Mouse (Mus musculus): Measurements from ENCODE around the gene Pard6b.
"Not testable (repeated sequence)": the region's sequence is repeated elsewhere in the genome, so short reads cannot be mapped to it uniquely, and the experiment has no call there.

The Pard6b gene

DNA sequence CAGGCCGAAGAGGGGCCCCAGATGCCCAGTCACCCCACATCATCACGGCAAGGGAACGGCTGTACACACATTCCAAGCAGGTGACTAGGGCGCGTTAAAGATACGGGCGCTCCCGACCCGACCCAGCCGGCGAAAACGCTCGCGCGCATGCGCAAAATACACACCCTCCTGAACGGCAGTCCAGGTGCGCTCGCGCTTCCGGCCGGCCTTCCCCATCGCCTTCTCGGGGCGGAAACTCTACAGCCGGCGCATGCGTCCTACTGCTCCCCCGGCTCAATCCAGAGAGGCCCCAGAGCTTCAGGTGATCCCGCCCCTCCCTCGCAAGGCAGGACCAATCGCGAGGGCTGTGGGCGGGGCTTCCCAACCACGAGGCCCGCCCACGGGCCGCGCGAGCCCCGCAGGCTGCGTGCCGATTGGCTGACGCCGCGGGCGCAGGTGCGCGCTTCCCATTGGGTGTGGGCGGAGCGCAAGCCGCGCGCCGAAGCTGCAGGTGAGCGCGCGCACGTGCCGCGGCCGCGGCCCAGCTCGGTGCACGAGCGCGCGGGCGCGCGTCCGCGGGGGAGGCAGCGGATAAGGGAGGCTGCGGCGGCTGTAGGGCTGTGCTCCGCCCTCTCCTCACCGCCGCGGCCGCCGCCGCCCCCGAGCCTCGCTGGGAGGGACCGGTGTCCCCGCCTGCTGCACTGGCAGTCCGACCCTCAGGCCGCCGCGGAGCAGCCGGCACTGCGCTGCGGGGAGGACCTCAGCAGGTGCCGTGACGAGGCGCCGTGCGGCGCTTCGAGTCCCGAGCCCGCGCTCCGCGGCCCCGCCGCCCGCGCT is at the start of gene Pard6b:
TSS of gene Pard6b (plus strand) at position 574 of the 816 bp plus-strand sequence.
- DNase-seq (ENCODE audit: low spot score), result peak; percentile 75

DNA sequence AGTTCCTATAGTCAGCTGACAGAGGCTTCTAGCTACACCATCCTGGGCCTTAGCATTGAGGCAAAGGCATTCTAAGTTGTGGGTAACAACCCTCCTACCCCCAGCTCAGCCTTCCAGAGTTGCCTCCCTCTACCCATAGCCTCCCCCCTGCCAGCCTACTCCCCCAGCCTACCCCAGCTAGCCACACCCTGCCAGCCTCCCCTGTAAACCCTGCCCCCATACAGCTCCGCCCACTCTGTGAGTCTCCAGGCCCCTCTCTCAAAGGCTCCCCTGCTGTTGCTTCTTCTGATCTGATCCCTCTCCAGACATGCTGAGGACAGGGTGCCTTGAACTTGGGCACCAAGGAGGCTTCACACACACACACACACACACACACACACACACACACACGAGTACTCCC is 49.0 kb upstream of the Pard6b start:
- DNase-seq (ENCODE audit: low spot score), result no peak

DNA sequence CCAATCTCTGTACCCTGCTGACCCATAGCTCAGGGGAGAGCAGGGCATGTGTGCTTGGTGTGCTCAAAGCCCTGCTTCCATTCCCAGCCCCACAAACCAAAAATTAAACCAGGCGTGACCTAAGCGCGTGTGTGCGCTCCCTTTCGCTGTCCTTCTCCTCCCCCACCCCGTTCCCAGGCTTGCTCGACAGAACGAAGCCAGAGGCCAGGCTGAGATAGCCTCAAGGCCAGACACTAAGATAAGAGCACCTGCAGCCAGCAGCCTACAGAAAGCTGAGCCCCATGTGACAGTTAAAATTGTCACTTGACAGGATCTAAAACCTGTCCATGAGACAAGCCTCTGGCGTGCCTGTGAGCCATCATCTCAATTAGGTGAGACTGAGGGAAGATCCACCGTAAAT is 46.9 kb upstream of the Pard6b start:
- DNase-seq (ENCODE audit: low spot score), result no peak

DNA sequence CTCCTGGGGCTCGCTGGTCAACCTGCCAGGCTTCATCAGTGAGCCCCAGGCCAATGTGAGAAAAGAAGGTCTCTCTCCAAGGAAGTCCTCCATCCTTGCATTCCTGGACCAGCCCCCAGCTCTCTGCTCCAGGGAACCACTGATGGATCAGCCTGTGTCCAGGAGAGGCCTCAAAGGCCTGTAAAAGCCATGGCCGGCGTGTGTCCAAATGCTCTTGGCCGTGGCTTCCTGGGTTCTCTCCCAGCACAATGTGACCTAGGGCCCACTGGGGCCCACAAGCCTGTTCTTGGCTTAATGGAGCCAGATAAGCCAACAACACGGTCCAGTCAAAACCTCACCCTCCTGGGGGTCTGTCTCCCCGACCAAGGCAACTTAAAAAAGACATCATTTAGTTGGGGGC is 44.9 kb upstream of the Pard6b start:
- no peak for DNase-seq (ENCODE audit: low spot score)

DNA sequence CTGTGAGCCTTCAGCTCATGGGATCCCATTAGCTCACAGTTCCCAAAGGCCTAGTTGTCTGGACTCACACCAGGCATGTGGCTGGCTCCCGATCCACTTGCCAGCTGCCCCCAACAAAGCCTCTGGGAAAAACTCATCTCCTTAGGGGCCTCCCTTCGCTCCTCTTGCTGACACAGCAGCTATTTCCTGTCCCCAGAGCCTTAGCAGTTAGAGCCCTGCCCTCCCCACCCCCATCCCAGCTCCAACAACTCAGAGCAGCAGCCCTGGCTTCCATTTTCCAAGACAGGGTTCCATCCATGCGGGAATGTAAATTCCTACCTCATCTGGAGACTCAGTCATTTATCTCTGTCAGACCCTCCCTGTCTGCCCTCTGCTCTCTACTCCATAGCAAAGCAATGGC is 43.7 kb upstream of the Pard6b start:
- DNase-seq (ENCODE audit: low spot score), result no peak

DNA sequence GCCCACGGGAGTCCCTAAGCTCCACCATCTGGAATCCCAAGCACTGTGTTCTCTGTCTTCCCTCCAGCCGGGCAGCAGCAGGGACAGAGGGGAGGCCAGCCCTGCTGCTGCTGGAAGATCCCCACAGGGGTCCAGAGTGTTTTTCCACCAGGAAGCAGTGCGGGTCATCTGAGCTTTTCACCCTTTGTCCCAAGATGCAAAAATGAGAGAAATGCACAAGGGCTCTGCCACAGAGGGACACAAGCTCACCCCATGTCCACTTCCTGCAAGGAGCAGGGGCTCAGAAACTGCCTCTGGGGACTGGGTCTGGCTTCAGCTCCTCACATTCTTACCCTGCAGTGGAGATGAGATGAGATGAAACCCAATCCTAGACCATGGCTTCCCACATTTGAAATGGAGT is 40.1 kb upstream of the Pard6b start:
- no peak for DNase-seq (ENCODE audit: low spot score)

DNA sequence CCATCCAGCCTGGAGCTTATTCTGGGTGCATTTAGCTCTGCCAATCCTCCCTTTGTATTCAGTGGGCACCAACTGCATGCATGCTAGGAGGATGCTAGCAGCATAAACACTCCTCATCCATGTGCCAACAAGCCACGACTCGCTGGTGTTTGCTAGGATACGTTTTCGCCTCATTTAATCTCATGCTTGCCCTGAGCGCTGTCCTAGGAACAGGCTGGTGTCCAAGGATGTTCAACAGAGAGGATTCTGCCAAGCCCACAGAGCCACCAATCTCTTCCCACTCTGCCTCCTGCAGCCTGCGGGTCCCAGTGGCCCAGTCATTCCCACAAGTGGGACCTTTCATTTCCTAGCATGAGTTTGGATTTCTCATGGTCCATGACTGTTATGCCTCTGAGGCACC is 38.8 kb upstream of the Pard6b start:
- DNase-seq (ENCODE audit: low spot score), result no peak

DNA sequence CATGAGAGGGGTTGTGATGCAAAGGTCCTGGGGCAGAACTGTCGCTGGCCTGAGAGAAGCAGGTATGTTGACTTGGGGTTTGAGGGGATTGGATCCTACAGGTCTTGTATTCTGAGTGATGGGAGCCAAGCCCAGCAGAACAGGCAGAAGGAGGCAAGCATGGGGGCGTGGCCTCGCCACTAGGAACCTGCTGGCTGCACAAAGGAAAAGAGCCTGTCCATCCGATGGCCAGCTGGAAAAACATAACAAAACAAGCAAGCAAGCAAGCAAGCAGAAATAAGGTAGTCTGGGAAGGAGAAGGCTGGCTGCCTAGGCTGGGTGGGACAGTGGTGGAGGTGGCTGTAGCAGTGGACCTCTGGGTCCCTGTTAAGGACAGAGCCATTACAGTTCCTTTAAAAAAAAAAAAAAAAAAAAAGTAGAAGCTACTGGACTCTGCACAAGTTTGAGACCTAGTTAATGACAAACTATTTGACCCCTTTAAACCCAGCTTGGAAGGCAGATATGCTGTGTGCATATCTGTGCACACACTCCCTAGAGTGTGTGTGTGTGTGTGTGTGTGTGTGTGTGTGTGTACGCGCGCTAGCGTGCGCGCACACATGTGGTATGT is 36.0 kb upstream of the Pard6b start:
- DNase-seq (ENCODE audit: low spot score), result no peak

DNA sequence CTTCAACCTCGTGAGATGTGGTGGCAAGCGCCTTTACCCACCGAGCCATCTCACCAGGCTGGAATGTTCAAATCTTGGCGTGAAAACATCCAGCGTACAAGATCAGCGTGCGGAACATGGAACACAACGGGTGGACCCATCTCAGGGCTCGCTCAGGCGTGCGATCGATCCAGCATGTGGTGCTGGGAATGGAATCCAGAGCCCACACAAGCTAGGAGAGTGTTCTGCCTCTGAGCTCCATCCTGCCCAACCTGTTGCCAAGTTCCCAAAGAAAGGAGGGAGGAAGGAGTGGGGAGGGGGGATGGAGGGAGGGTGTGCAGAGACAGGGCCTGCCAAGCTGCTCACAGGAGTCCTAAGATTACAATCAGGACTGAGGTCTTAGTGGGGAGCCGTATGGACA is 35.4 kb upstream of the Pard6b start:
- DNase-seq (ENCODE audit: low spot score), result no peak

DNA sequence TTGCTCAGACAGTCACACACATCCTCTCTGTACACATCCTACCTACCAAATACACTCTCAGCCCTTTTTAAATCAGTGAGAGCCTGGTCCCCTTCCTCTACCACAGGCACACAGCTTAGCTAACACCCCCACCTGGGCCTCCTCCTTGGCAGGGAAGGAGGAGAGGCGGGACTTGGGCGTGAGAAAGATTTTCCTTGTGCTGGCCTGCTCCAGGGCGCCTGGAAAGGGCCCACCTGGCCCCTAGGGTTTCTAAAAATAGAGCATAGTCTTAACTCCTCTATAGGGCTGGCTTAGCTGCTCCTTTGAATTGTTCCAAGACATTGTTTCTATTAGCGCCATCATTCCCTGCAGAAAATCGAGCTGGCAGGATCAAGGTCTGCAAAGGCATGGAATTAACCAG is 35.0 kb upstream of the Pard6b start:
- no peak for DNase-seq (ENCODE audit: low spot score)

DNA sequence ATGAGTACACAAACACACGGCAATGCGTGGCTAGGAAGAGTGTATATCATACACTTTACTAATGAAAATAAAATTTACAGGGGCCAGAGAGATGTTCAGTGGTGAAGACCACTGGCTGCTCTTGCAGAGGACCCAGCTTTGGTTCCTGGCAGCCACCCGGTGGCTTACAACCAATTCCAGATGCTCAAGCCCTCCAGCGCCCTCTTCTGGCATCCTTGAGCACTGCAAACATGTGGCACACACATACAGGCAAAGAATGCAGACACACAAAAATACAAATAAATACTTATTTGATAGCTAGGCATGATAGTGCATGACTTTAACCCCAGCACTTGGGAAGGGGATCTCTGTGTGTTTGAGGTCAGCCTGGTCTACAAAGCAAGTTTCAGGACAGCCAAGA is 34.3 kb upstream of the Pard6b start:
- no peak for DNase-seq (ENCODE audit: low spot score)

DNA sequence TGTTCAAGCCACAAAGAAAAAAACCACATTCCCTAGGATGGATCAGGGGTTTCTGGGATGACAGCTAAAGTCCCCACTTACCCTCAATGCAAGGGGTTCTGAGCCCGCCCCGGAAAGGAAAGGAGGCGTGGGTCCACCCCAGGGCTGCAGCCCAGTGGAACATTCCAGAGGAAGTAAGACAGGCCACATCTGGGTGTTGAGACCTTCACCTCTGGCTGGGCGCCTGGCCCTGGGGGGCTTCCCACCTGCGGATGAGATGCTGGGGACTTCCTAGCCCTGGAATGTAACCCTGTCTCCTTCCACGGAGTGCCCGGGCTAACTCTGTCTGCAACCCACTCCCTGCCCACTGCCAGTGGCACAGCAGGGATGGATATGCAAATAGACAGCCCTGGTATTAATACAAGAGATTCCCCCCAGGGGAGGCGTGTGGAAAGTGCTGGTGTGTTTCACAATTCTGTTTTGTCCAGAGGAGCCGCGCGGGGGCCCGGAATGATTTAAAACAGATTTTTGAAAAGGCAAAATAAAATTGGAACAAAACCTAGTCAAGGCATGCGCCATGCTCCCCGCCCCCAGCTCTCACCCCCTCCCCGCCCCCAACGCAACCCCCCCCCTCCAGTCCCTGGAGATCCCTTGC is 31.7 kb upstream of the Pard6b start:
- DNase-seq (ENCODE audit: low spot score), result no peak

DNA sequence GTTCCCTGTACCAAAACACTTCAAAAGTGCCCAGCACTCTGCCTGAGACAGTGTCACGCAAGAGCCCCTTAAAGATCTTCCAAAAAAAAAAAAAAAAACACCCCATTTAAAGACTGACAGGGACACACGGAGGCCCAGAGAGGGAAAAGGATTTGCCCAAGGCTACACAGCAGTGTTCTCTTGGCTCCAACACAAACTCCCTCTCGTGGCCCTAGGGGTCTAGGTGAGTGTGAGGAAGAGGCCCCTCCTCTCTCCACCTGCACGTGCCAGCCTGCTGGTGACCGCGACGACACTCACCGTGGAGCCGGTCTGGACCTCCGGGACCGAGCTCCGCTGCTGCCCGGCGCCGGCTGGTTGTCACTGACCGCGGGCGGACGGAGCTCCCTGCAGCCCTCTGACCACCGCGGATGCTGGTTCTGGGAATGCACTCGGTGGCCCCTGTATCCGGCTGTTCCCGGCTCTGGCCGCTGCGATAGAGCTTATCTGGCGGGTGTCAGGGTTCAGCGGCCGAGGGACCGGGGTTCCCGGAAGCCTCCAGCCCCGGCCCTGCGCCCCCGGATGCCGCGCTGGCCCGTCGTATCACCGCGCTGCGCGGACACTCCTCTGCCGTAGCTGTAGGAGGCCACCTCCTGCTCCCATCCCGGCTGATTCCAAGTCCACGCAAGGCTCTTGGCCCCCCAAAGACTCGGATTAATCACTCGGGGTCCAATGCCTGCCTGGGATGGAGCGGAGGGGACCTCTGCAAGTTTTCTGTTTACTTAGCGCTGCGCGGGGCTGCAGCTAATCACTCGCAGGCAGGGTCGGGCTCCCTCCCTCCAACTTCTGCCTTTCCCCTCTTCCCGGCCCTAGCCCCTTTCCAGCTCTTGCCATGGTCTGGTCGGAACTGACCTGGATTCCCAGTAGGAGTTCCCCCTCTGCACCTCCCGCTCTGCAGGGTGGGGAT is 30.5 kb upstream of the Pard6b start:
- DNase-seq (ENCODE audit: low spot score), result no peak

DNA sequence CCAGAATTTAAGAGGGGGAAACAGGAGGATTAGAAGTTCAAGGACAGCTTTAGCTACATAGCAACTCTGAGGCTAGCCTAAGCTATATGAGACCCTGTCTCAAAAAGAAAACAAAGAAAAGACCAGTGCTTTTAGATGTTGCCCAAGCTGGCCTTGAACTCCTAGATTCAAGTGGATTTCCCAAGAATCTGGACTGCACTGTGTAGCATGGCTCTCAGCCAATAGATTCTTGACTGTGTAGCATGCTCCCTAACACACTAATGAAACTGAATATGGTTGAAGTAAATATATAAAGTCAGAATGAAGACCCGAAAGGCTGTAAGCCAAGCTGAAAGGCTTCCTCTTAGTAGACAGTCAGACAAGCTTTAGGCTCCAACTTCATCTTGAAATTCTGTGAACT is 28.6 kb upstream of the Pard6b start:
- DNase-seq (ENCODE audit: low spot score), result no peak

DNA sequence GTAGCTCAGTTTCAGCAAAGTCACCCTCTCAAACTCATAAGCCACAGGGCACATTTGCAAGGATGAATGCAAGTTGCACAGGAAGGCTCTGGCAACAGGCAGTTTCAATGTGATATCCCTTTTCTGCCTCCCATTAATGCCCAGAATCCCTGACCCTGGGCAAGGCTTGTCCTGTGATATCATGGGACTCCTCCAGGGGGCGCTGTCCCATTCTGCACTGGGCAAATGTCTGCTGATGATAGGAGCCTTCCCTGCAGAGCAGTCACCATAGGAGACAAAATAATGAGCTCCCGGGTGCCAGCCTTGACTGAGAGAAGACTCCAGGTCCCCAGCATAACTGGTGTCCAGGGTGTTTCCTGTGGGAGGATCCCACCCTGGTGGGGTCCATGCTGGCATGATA is 28.1 kb upstream of the Pard6b start:
- DNase-seq (ENCODE audit: low spot score), result no peak

DNA sequence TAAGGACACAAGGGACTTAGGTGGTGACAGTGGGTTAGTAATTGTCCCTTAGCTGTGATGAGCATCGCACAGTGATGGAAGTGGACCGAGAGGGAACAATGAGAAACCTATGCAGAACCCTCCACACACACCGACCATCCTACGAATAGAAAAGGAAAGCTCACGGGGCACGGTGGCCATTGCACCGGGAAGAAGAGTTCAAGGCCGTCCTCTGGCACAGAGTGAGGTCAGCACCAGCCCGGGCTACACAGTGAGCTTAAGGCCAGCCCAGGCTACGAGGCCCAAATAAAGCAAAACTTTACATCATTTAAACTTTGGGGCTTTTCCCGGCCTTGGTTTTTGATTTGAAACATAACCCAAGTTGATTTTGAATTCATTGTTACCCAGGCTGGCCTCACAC is 26.7 kb upstream of the Pard6b start:
- DNase-seq (ENCODE audit: low spot score), result no peak

DNA sequence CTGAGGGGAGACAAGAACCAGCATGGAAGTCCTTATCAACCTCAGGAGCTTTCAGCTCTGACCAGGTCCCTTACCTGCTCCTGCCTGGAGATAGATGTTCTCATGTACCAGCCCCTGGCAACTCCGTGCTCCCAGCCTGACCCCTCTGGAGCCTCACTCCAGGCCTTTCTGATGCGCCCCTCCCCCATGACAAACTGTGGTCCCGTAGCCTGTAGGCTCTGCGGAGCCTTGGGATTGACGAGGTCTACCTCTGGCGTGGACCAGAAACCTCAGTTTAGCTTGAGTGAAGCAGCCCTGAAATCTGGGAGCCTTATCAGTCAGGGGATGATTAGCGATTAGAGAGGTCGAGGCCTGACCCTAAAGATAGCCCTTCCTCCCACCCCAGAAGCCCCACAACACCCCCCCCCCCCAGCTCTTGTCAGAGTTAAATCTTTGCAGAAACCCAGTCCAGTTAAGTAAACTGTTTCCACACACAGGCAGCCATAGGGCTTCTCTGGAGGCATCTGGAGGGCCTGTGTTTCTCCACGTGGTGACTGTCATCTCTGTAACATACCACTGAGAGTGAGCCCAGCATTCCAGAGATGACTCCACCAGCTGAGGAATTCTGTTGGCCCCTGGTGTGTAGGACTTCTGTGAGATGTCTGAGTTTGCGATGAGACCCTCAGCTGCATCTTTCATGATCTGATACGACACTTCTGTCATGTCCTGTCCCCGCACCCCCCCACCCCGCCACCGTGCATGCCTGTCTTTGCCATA is 24.7 kb upstream of the Pard6b start:
- no peak for DNase-seq (ENCODE audit: low spot score)

DNA sequence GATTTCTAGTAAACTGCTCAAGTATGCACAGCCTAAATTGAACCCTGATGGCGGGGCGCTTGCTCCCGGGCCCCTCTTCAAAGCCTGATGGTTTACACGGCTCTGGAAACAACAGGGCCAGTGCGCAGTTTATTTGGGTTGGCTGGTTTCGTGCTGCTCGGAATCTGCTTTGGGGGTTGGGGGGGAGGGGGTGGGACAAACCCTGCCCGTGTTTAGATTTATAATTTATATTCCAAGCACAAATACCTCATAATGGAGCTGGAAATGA is 24.2 kb upstream of the Pard6b start:
- no peak for DNase-seq (ENCODE audit: low spot score)

DNA sequence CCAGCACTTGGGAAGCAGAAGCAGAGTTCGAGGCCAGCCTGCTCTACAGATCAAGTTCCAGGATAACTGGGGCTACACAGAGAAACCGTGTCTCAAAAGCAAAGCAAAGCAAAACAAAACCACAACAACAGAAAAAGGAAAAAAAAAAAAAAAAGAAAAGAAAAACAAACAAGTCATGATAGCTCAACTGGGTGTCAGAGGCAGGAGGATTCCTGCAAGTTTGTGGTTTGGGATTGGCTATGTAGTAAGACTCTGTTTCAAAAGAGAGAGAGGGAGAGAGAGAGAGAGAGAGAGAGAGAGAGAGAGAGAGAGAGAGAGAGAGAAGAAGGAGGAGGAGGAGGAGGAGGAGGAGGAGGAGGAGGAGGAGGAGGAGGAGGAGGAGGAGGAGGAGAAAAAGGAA is 22.9 kb upstream of the Pard6b start:
- DNase-seq (ENCODE audit: low spot score), result not testable (repeated sequence)

DNA sequence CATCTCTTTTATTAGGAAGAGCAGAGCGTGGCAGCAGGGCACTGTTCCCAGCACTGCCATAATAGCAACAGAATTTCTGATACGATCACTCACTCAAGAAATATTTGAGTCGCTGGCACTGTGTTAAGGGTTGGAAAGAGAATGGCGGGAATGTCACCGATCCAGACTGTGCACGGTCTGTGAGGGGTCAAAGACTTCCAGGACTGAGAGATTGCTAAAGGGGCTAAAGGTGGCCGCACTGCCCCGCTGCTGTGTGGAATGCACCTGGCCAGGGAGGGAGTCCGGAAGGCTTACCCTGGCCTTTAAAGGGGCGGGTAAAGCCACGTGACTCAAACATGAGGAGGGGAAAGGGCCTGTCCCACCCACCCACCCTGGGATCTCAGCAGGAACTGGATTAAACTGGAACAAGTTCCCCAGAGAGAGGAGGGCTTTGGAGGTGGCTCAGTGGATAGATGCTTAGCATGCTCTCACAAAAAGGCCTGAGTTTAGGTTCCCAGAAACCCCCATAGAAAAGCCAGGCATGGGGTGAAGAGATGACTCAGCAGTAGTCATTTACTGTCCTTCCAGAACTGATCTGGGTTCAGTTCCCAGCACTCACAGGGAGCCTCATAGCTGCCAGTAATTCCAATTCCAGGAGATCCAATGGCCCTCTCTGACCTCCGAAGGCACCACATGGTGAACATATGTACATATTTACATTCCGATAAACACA is 22.2 kb upstream of the Pard6b start:
- DNase-seq (ENCODE audit: low spot score), result no peak

DNA sequence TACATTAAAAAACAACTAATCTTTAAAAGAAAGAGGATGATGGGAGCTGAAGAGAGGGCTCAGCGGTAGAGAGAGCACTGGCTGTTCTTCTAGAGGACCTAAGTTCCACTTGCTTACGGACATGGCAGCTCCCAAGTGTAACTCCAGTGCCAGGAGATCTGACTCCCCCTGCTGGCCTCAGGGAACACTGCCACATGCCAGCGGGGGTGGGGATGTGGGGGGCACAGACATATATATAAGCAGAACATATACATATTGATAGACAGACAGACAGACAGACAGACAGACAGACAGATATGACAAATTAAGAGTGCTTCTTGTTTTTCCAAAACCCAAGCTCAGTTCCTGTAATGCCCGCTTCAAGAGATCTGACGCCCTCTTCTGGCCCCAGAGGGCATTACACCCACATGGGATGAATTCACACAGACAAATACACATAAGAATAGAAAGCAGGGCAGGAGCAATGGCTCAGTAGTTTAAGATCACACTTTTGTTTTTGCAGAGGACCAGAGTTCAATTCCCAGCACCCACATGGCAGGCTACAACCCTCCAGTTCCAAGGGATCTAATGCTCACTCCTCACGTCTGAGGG is 21.5 kb upstream of the Pard6b start:
- no peak for DNase-seq (ENCODE audit: low spot score)

Data from urinary bladder, postnatal 10 days (tissue).